In the genomic region with DNA sequence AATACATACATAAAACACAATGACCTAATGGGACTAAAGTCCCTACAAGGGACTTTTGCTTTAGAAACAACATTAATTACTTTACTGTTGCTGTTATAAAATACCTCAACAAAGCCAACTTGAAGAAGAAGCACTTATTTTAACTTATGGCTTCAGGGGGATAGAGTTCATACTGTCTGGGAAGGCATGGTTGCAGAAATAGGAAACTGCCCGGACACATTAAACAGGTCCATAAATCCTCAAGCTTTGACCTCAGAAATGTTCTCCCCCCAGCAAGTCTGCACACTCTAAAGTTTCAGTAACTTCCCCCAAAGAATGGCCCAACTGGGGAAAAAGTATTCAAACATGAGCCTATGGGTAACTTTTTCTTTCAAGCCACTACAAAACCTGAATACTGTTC, we compare ENCODE assay signal across 15 mouse cellular contexts.
"Had no signal": no experiment of that assay in that cellular context is flagged by ENCODE, and none has a peak within 500 bp of the region (broad histone marks: within the 10 kb centered on the region; RNA-seq: fewer than 3 reads in every experiment).

No protein-coding gene starts in this region.

- H3K4me3 ChIP-seq: neural tube, embryonic 15.5 days; stomach, embryonic 15.5 days had no signal

- H3K4me2 ChIP-seq: neural tube, embryonic 15.5 days; stomach, embryonic 15.5 days had no signal

- DNase-seq: retina, postnatal 1 day; right cerebral cortex, adult 18-20 months; right cerebral cortex, postnatal 14 days; right cerebral cortex, postnatal 25 days; right cerebral cortex, postnatal 4 days; spleen, adult 18-20 months; thymus, adult 18-20 months; thymus, adult 2 months; thymus, postnatal 14 days; thymus, postnatal 25 days; thymus, postnatal 36 days; thymus, postnatal 4 days had no signal

- H3K27ac ChIP-seq: neural tube, embryonic 15.5 days; stomach, embryonic 15.5 days; stomach, postnatal 0 days had no signal

- H3K9me3 ChIP-seq: neural tube, embryonic 15.5 days; stomach, embryonic 15.5 days had no signal

- H3K4me1 ChIP-seq: neural tube, embryonic 15.5 days; stomach, embryonic 15.5 days had no signal

- H3K27me3 ChIP-seq: neural tube, embryonic 15.5 days; stomach, embryonic 15.5 days had no signal

- H3K9ac ChIP-seq: neural tube, embryonic 15.5 days; stomach, embryonic 15.5 days had no signal

- H3K36me3 ChIP-seq: neural tube, embryonic 15.5 days; stomach, embryonic 15.5 days had no signal
